Mouse (Mus musculus) ES-CJ7 (cell line): ENCODE data around the gene Tmem94.

Experiments
- DNase-seq: peaks from one replicate; pipeline ENCODE4 v3.0.0; 2011; ENCODE audit warnings: low read depth, low spot score

Gene Tmem94

DNA sequence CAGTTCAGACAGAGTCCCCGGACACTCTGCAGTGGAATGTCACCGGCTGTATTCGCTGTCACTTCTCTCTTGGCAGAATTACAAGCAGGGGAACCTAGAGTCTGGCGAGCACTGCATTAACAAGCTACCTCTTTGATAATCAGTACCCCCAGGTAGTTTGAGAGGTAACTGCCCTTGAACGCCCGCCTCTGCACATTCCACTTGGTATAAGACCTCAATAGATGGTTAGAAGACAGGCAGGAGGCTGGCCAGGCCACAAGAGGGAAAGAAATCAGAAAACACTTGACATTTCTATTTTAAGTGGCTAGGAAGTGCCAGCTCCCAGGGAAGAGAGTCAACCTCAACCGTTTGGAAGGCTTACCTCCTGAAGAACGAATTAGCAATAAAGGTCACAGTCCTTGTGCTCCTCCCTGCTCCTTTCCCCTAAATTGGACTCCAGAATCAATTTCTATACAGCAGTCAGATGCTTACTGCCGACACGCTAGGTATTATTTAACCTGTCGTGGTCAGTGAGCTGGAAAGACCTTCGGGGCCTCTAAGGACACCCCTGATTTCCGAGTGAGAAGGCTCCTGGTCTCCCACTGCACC, 1.2 kb downstream of the Tmem94 start:
- no peak for DNase-seq

DNA sequence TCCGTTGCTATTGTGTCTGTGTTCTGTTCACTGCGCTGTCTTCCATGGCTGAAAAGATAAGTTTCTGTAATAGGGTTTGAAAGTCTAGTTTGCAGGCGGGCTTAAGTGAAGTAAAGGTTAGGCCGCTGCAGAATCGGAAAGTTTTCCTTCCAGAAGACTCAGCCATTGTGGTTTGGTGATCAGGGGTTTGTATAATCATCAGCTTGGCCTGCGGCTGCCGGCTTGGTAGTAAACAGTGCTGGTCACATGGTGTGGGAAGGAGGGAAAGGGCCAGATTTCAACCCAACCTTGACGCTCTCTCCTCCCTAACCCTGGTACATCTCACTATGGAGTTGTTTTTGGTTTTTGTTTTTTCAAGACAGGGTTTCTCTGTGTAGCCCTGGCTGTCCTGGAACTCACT, 1.7 kb downstream of the Tmem94 start:
- no peak for DNase-seq

DNA sequence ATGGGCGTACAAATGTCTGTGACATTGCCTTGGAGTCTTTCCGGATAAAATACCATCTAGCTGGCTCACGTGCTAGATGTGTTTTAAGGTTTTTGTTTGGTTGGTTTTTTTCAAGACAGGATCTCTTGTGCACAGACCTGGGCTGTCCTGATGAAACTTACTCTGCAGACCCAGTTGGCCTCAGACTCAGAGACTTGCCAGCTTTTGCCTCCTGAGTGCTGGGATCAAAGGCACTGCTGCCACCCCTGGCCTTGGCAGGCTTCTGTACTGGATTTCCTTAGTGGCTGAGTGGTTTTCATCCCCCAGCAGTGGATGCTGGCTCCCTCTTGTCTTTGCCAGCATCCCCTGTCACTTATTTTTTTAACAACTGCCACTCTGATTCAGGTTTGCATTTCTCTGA, 3.7 kb downstream of the Tmem94 start:
- DNase-seq, result no peak

GRCm38 (mm10) chr11:115774653-115775052, 9.4 kb downstream of the Tmem94 start:
- no peak for DNase-seq

DNA sequence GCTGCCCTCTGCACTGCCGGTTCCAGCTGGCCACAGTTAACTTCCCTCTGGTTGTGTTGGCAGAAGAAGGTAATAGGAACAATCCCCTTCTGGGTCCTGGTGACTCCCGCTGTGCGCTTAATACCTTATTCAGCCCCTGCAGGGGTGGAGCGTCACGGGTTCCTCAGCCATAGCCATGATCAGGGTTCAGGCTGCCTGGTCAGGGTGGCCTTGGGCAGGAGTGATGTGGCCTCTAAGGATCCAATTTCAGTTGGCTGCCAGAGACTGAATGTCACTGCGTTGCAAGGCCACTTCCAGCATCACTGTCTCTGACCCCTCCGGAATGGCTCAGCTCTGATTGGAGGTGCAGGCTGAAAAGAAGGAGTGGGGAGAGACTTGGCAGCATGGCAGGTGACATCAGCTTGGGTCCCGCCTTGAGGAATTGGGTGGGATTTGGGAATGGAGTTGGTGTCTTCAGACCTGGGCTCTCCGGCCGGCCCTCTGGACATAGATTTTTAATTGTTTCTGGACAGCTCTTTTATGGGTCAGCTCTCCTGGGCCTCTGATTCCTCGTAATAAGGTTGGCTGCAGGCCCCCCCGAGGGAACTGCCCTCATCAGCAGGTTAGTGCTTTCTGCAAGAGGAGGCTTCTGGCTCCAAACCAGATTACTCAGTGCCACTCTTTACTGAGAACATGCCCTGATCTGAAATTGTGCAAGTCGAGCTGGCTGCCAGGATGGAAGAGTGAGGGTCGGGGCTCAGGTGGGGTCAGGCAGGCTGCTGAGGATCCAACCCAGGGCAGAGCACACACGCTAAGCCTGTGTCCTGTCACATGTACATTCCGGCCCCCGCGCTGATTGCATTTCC, 10.8 kb downstream of the Tmem94 start:
- DNase-seq, result no peak

- DNase-seq, result no peak
Observed at GRCm38 (mm10) chr11:115776954-115777353, 11.7 kb downstream of the Tmem94 start.

DNA sequence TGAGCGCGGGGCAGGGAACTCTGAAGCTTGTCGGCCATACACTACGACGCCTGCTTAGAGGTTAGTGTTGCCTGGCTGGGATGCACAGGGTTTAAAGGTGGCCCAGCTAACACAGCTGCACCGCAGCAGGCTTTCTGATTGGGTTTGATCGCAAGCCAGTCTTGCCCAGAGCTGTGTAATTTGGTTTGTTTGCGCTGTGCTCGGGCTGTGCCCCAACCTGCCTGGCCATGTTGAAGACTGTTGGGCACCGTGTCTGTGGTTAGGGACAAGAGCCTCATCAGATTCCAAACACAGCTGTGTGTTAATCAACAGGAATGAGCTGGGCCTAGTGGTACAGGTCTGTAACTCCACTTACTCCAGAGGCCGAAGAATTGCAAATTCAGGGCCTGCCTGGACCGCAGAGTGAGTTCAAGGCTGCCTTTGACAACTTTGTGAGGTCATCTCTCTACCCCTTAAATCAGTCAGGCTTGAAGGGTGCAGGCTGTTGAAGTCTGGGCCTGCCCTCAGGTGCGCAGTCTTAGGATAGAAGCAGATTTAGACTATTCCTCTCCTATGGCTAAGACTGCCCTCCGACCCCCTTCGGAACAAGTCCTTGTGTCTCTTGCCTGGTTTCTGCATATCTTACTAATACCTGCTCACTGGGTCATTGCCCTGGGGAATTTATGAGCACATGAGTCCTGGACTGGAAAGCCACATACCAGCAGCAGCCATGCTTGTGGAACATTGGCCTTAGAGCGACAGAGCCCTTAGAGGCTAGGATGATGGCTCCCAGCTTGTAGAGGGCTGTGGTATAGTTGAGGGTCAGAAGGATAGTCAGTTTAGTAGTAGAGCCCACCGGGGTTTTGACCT, 12.5 kb downstream of the Tmem94 start:
- DNase-seq, result no peak

GRCm38 (mm10) chr11:115779038-115779571, 13.9 kb downstream of the Tmem94 start:
- peak; percentile 50 for DNase-seq

GRCm38 (mm10) chr11:115780141-115781070, 15.2 kb downstream of the Tmem94 start:
- no peak for DNase-seq

DNA sequence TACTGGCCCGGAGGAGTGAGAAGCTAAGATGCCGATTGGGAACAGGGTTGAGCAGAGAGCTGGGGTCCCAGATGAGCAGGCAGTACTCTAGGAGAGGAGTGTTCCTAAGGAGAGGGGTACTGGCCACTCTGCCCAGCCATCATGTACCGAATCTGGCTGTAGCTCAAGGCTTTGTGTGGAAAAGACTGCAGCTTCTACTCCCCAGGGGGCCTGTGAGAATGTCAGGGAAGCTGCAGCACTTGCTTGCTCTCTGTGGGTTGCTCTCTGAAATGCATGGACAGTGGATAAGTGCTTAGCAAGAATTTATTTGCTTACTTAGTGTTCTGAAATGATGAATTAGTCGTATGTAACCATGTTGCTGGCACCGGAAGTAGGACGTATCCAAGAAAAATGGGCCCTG, 21.2 kb downstream of the Tmem94 start:
- no peak for DNase-seq

DNA sequence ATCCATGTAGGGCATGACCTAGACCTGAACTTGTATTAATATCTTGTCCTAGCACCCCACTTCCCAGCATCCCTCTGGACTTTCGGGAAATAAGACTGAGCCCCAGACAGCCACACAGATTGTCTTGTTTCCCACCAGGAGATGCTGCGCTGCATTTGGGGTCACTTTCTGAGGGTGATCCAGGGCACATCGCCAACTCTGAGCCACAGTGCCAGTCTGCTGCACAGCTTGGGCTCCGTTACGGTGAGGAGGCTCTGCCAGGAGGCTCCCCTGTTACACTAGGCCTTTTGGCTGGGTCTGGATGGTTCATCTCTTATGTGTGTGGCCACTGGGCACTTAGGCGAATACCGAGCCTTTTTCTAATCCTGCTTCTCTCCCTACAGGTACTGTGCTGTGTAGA, 24.6 kb downstream of the Tmem94 start:
- DNase-seq, result no peak

DNA sequence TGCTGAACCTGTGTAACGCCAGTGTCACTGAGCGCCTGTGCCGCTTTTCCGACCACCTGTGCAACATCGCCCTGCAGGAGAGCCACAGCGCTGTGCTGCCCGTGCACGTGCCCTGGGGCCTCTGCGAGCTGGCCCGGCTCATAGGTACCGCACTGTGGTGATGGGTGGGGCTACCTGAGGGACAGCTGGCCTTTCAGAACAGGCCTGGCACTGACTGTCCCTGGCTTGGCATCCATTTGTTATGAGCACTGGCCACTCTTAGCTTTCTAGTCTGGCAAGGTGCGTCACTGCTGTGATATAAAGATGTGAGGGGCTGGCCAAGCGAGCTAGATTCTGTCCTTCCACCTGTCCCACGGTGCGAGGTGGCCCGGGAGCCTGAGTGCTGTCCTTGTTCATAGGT, 26.7 kb downstream of the Tmem94 start:
- DNase-seq, result no peak

DNA sequence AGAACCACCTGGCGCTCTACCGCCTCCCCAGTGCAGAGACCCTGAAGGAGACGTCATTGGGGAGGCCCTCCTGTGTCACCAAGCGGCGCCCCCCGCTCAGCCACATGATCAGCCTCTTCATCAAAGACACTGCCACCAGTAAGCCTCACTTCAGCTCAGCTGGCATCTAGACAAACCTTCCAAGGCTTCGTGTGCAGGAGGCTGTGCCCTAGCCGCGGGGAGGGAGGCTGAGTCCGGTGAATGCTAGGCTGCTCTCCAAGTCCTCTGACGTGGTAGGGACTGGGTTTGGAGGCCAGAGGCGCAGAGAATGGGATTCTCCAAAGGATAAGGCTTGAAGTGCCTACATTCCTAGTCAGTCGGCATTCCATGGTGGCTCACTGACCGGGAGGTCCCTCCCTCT, 27.1 kb downstream of the Tmem94 start:
- no peak for DNase-seq

DNA sequence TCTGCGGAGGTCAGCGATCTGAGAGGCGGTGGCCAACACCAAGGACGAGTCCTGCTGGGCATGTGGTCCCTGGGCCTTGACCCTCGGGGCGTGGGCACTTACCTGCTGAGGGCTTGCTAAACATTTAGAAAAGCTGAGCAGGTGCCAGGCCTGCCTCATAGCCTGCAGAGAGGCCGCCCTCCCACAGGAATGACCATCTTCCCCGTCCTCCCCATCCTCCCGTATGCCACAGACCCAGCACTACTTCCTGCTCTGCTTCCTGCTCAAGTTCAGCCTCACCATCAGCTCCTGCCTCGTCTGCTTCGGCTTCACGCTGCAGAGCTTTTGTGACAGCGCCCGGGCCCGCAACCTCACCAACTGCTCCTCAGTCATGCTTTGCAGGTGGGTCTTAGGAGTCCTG, 31.7 kb downstream of the Tmem94 start:
- no peak for DNase-seq

DNA sequence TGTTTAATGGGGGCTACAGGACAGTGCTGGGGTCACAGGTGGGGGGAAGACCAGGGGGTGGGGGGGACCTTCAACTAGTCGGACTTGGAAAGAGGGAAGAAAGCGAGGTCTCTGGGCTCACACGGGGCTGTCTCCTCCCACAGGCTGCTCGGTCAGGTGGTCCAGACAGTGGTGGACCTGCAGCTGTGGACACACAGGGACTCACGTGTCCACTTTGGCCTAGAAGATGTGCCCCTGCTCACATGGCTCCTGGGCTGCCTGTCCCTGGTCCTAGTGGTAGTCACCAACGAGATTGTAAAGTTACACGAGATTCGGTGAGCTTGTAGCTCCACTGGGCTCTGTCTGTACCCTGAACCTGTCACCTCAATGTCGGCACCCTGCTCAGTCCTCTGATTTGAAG, 32.4 kb downstream of the Tmem94 start:
- no peak for DNase-seq

- no peak for DNase-seq
Observed at GRCm38 (mm10) chr11:115800981-115801380, 35.7 kb downstream of the Tmem94 start.

- DNase-seq, result no peak
Observed at GRCm38 (mm10) chr11:115803072-115803709, 38.0 kb downstream of the Tmem94 start.

DNA sequence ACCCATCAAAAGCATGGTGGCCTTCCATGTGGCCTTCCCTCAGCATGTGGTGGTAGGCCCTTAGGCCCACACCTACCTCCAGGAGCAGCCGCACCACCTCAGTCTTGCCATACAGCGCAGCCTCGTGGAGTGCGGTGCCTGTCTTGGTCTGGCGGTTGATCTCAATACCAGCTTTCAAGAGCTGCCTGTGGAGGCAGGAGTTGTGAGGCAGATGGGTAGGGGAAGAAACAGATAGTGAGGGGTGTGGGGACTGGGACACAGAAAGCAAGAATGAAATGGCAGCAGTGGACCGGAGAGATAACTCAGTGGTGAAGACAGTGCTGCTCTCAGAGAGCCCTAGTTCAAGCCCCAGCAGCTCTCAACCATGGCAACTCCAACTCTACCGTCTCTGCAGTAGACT, 39.8 kb downstream of the Tmem94 start:
- no peak for DNase-seq

DNA sequence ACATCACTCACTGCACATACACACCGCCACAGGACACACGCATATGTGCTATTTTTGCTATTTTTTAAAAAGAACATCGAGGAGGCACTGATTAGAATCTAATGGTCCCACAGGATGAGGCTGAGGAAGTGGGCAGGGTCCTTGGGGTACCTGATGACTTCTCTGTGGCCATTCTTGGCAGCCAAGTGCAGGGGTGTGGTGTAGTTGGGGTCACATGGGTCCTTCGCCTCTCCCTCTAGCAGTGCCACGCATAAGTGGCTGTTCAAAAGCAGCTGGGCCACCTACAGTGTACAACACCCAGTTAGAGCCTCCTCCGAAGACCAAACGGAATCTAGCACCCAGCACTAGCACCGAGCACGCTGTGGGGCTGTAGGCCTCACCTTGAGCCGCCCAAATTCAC, 40.9 kb downstream of the Tmem94 start:
- no peak for DNase-seq

GRCm38 (mm10) chr11:115807306-115807705, 42.1 kb downstream of the Tmem94 start:
- no peak for DNase-seq

DNA sequence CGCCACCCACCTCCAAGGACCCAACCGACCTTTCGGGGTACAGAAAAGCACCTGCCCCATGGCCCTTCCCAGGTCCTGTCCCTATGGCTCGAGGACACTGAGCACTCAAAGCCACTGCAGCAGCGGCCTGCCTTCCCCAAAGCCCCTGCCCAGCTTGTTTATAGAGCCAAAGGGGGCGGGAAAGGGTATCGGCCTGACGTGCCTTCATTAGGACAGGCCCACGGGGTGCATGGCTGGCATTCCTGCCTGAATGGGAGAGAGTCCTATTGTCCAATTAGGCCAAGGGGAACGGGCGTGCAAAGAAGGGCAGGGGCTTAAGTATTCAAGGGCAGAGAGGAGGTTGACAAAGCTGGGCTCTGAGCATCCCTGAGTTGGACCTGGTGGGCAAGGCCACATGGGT, 42.7 kb downstream of the Tmem94 start:
- DNase-seq, result no peak
